Mouse (Mus musculus): Measurements from ENCODE around the gene Aknad1. TPM values are rescaled to one million over a fixed set of nuclear protein-coding genes. Genes with fewer than 3 reads are reported as not detected.

The Aknad1 gene
- polyA plus RNA-seq, 1 experiment from 2014 or later, result 0.13 TPM

- WGBS (ENCODE audit: insufficient replicate concordance), result 76% methylated on average over 1 of the region's 1 CpGs
- Histone ChIP-seq H3K27me3 (ENCODE audit: insufficient read depth, low read length) (no peaks in the 10 kb centered on the region), H3K4me1 (ENCODE audit: insufficient read depth) (peaks cover 14% of the 10 kb centered on the region), H3K4me3 (ENCODE audit: low read depth, low read length) (no peak overlapping the region), H3K27ac (ENCODE audit: low read depth) (no peak overlapping the region), H3K9me3 (ENCODE audit: low read length) (no peaks in the 10 kb centered on the region), H3K9ac (replicated peaks) (no peak overlapping the region), H3K4me2 (ENCODE audit: low read depth, low read length) (no peak overlapping the region), H3K36me3 (replicated peaks; ENCODE audit: insufficient read depth, low read length) (no peaks in the 10 kb centered on the region)
- ATAC-seq (no peak), DNase-seq (no peak)
- TF ChIP-seq EP300 (IDR thresholded peaks at IDR 0.05; ENCODE audit: low read depth) (no peak), CTCF (IDR thresholded peaks at IDR 0.05; ENCODE audit: low read depth) (no peak)
Observed at GRCm38 (mm10) chr3:108756131-108756530, 16.7 kb downstream of the Aknad1 start.

- no peaks in the 10 kb centered on the region for H3K36me3 ChIP-seq (replicated peaks; ENCODE audit: insufficient read depth, low read length)
- H3K4me1 ChIP-seq (ENCODE audit: insufficient read depth), result peaks cover 11% of the 10 kb centered on the region
- no peaks in the 10 kb centered on the region for H3K9me3 ChIP-seq (ENCODE audit: low read length)
- 76% methylated on average over 9 of the region's 9 CpGs for WGBS (ENCODE audit: insufficient replicate concordance)
- no peak overlapping the region for H3K4me2 ChIP-seq (ENCODE audit: low read depth, low read length)
- TF ChIP-seq CTCF (IDR thresholded peaks at IDR 0.05; ENCODE audit: low read depth), result no peak
- no peak for TF ChIP-seq EP300 (IDR thresholded peaks at IDR 0.05; ENCODE audit: low read depth)
- H3K27ac ChIP-seq (ENCODE audit: low read depth), result no peak overlapping the region
- no peak overlapping the region for H3K9ac ChIP-seq (replicated peaks)
- H3K4me3 ChIP-seq (ENCODE audit: low read depth, low read length), result no peak overlapping the region
- no peak for DNase-seq
- ATAC-seq, result no peak
- no peaks in the 10 kb centered on the region for H3K27me3 ChIP-seq (ENCODE audit: insufficient read depth, low read length)
Observed at GRCm38 (mm10) chr3:108757570-108757969, 18.1 kb downstream of the Aknad1 start.

GRCm38 (mm10) chr3:108759566-108760420, 20.3 kb downstream of the Aknad1 start:
- H3K9ac ChIP-seq (replicated peaks), result no peak overlapping the region
- peaks cover 7% of the 10 kb centered on the region for H3K4me1 ChIP-seq (ENCODE audit: insufficient read depth)
- no peak overlapping the region for H3K27ac ChIP-seq (ENCODE audit: low read depth)
- DNase-seq (no peak), ATAC-seq (no peak)
- H3K9me3 ChIP-seq (ENCODE audit: low read length), result no peaks in the 10 kb centered on the region
- H3K4me3 ChIP-seq (ENCODE audit: low read depth, low read length), result no peak overlapping the region
- H3K27me3 ChIP-seq (ENCODE audit: insufficient read depth, low read length), result no peaks in the 10 kb centered on the region
- H3K36me3 ChIP-seq (replicated peaks; ENCODE audit: insufficient read depth, low read length), result no peaks in the 10 kb centered on the region
- H3K4me2 ChIP-seq (ENCODE audit: low read depth, low read length), result no peak overlapping the region
- 74% methylated on average over 11 of the region's 11 CpGs for WGBS (ENCODE audit: insufficient replicate concordance)
- TF ChIP-seq EP300 (IDR thresholded peaks at IDR 0.05; ENCODE audit: low read depth), result no peak
- no peak for TF ChIP-seq CTCF (IDR thresholded peaks at IDR 0.05; ENCODE audit: low read depth)

GRCm38 (mm10) chr3:108762597-108763111, 23.2 kb downstream of the Aknad1 start:
- WGBS (ENCODE audit: insufficient replicate concordance), result 65% methylated on average over 7 of the region's 7 CpGs
- TF ChIP-seq CTCF (IDR thresholded peaks at IDR 0.05; ENCODE audit: low read depth) (no peak), EP300 (IDR thresholded peaks at IDR 0.05; ENCODE audit: low read depth) (no peak)
- peaks cover 10% of the 10 kb centered on the region; the same call in 1 of the 2 replicates for H3K4me1 ChIP-seq (ENCODE audit: insufficient read depth)
- no peak overlapping the region for H3K27ac ChIP-seq (ENCODE audit: low read depth)
- no peak overlapping the region for H3K4me3 ChIP-seq (ENCODE audit: low read depth, low read length)
- H3K9me3 ChIP-seq (ENCODE audit: low read length), result no peaks in the 10 kb centered on the region
- H3K36me3 ChIP-seq (replicated peaks; ENCODE audit: insufficient read depth, low read length), result no peaks in the 10 kb centered on the region
- H3K4me2 ChIP-seq (ENCODE audit: low read depth, low read length), result no peak overlapping the region
- ATAC-seq (no peak), DNase-seq (no peak)
- H3K9ac ChIP-seq (replicated peaks), result no peak overlapping the region
- H3K27me3 ChIP-seq (ENCODE audit: insufficient read depth, low read length), result no peaks in the 10 kb centered on the region

- H3K27ac ChIP-seq (ENCODE audit: low read depth), result no peak overlapping the region
- H3K4me3 ChIP-seq (ENCODE audit: low read depth, low read length), result no peak overlapping the region
- TF ChIP-seq EP300 (IDR thresholded peaks at IDR 0.05; ENCODE audit: low read depth), result no peak
- TF ChIP-seq CTCF (IDR thresholded peaks at IDR 0.05; ENCODE audit: low read depth), result no peak
- H3K9me3 ChIP-seq (ENCODE audit: low read length), result no peaks in the 10 kb centered on the region
- H3K4me1 ChIP-seq (ENCODE audit: insufficient read depth), result peaks cover 13% of the 10 kb centered on the region; the same call in 1 of the 2 replicates
- 70% methylated on average over 2 of the region's 2 CpGs for WGBS (ENCODE audit: insufficient replicate concordance)
- H3K36me3 ChIP-seq (replicated peaks; ENCODE audit: insufficient read depth, low read length), result no peaks in the 10 kb centered on the region
- no peak for ATAC-seq
- DNase-seq, result no peak
- H3K27me3 ChIP-seq (ENCODE audit: insufficient read depth, low read length), result no peaks in the 10 kb centered on the region
- no peak overlapping the region for H3K9ac ChIP-seq (replicated peaks)
- no peak overlapping the region for H3K4me2 ChIP-seq (ENCODE audit: low read depth, low read length)
Observed at GRCm38 (mm10) chr3:108763691-108764090, 24.2 kb downstream of the Aknad1 start.

- WGBS (ENCODE audit: insufficient replicate concordance), result 55% methylated on average over 7 of the region's 7 CpGs
- DNase-seq (no peak), ATAC-seq (no peak)
- no peaks in the 10 kb centered on the region for H3K36me3 ChIP-seq (replicated peaks; ENCODE audit: insufficient read depth, low read length)
- H3K4me1 ChIP-seq (ENCODE audit: insufficient read depth), result peaks cover 13% of the 10 kb centered on the region; the same call in 1 of the 2 replicates
- no peak overlapping the region for H3K27ac ChIP-seq (ENCODE audit: low read depth)
- no peaks in the 10 kb centered on the region for H3K9me3 ChIP-seq (ENCODE audit: low read length)
- H3K27me3 ChIP-seq (ENCODE audit: insufficient read depth, low read length), result no peaks in the 10 kb centered on the region
- H3K4me2 ChIP-seq (ENCODE audit: low read depth, low read length), result no peak overlapping the region
- no peak overlapping the region for H3K9ac ChIP-seq (replicated peaks)
- no peak for TF ChIP-seq CTCF (IDR thresholded peaks at IDR 0.05; ENCODE audit: low read depth)
- TF ChIP-seq EP300 (IDR thresholded peaks at IDR 0.05; ENCODE audit: low read depth), result no peak
- H3K4me3 ChIP-seq (ENCODE audit: low read depth, low read length), result no peak overlapping the region
Observed at GRCm38 (mm10) chr3:108764976-108765375, 25.5 kb downstream of the Aknad1 start.

Data from liver, postnatal 0 days (tissue).